ENCODE assay signal across 26 mouse cellular contexts in genomic region chr9:120296938-120297337, GRCm38 (mm10). TPM values are rescaled to one million over a fixed set of nuclear protein-coding genes. Genes with fewer than 3 reads are reported as not detected.
A peak's percentile ranks its signal among the peaks of the same experiment; 100 is the strongest.
DNase-seq lines count a peak whose midpoint lies in the region; ATAC-seq and TF ChIP-seq lines count a peak whose summit lies in the region.
"Had no signal": no experiment of that assay in that cellular context is flagged by ENCODE, and none has a peak within 500 bp of the region (broad histone marks: within the 10 kb centered on the region; RNA-seq: fewer than 3 reads in every experiment).

No protein-coding gene starts in this region.

- no peak for ATAC-seq in CD4-positive, CD25-positive, alpha-beta regulatory T cell, adult 4 months
- no peak for ATAC-seq in liver, embryonic 14.5 days (ENCODE audit: insufficient read depth)
- ATAC-seq in liver, embryonic 12.5 days: no peak

- no peaks in the 10 kb centered on the region for H3K36me3 ChIP-seq in kidney, adult 2 months (ENCODE audit: control insufficient read depth, insufficient read depth, low read length)
- no peaks in the 10 kb centered on the region for H3K36me3 ChIP-seq in liver, embryonic 14.5 days (replicated peaks; ENCODE audit: control insufficient read depth, insufficient read depth, low read depth)
- H3K36me3 ChIP-seq in liver, embryonic 12.5 days: no peaks in the 10 kb centered on the region
- H3K36me3 ChIP-seq: embryonic facial prominence, embryonic 15.5 days; forebrain, embryonic 12.5 days; hindbrain, embryonic 13.5 days; liver, embryonic 13.5 days; midbrain, embryonic 12.5 days; neural tube, embryonic 13.5 days had no signal

- 0 out of 2 replicates have a peak, but pooled peaks have one; percentile 10 for TF ChIP-seq CTCF in kidney, adult 2 months (conservative IDR thresholded peaks at IDR 0.05; ENCODE audit: insufficient read depth, insufficient read length, low read depth, low read length)
- TF ChIP-seq CTCF in liver, embryonic 14.5 days (IDR thresholded peaks at IDR 0.05; ENCODE audit: low read depth): 0 out of 2 replicates have a peak, but pooled peaks have one; percentile 6
- no peak for TF ChIP-seq CTCF in cortical plate, adult 2 months (IDR thresholded peaks at IDR 0.05; ENCODE audit: extremely low read depth, insufficient read depth, low read length)

- no peak overlapping the region for H3K4me3 ChIP-seq in kidney, adult 2 months (ENCODE audit: insufficient read depth, low read depth, low read length)
- no peak overlapping the region for H3K4me3 ChIP-seq in liver, embryonic 14.5 days (ENCODE audit: insufficient read depth in 1 of 2, low read depth in 2 of 2, low read length in 2 of 2)
- H3K4me3 ChIP-seq in liver, embryonic 12.5 days: no peak overlapping the region
- H3K4me3 ChIP-seq in cortical plate, adult 2 months (ENCODE audit: insufficient read depth, low read length): no peak overlapping the region
- H3K4me3 ChIP-seq: embryonic facial prominence, embryonic 15.5 days; forebrain, embryonic 12.5 days; hindbrain, embryonic 13.5 days; liver, embryonic 13.5 days; midbrain, embryonic 12.5 days; neural tube, embryonic 13.5 days had no signal

- no peak overlapping the region for H3K27ac ChIP-seq in kidney, adult 2 months (ENCODE audit: insufficient read depth, low read depth, low read length)
- no peak overlapping the region for H3K27ac ChIP-seq in liver, embryonic 14.5 days
- no peak overlapping the region for H3K27ac ChIP-seq in liver, embryonic 12.5 days
- H3K27ac ChIP-seq in cortical plate, adult 2 months (ENCODE audit: insufficient read depth, low read length): 0 out of 2 replicates have a peak overlapping the region, but pooled peaks have one; percentile 50
- H3K27ac ChIP-seq: embryonic facial prominence, embryonic 15.5 days; forebrain, embryonic 12.5 days; hindbrain, embryonic 13.5 days; liver, embryonic 13.5 days; midbrain, embryonic 12.5 days; neural tube, embryonic 13.5 days had no signal

- H3K9me3 ChIP-seq in liver, embryonic 14.5 days (ENCODE audit: control insufficient read depth, low read length): no peaks in the 10 kb centered on the region
- 0 out of 2 replicates have a peak, but pooled peaks cover 1% of the 10 kb centered on the region for H3K9me3 ChIP-seq in liver, embryonic 12.5 days (replicated peaks)
- H3K9me3 ChIP-seq: hindbrain, embryonic 13.5 days; liver, embryonic 13.5 days had no signal

- WGBS in kidney, adult 2 months: 94% methylated on average over 1 of the region's 1 CpGs
- WGBS in liver, embryonic 14.5 days (ENCODE audit: insufficient replicate concordance): 74% methylated on average over 1 of the region's 1 CpGs
- 73% methylated on average over 1 of the region's 1 CpGs for WGBS in liver, embryonic 12.5 days (ENCODE audit: insufficient replicate concordance)

- no peaks in the 10 kb centered on the region for H3K27me3 ChIP-seq in kidney, adult 2 months (replicated peaks; ENCODE audit: control insufficient read depth, insufficient read depth, low read length)
- no peaks in the 10 kb centered on the region for H3K27me3 ChIP-seq in liver, embryonic 14.5 days (ENCODE audit: control insufficient read depth, insufficient read depth, low read length)
- peaks cover 5% of the 10 kb centered on the region for H3K27me3 ChIP-seq in liver, embryonic 12.5 days (replicated peaks)

- H3K4me1 ChIP-seq in kidney, adult 2 months (ENCODE audit: control insufficient read depth, insufficient read depth, low read length): no peaks in the 10 kb centered on the region
- H3K4me1 ChIP-seq in liver, embryonic 14.5 days (replicated peaks; ENCODE audit: control insufficient read depth in 2 of 2, insufficient read depth in 2 of 2, low read length in 1 of 2): no peaks in the 10 kb centered on the region
- H3K4me1 ChIP-seq in liver, embryonic 12.5 days: no peaks in the 10 kb centered on the region
- no peaks in the 10 kb centered on the region for H3K4me1 ChIP-seq in cortical plate, adult 2 months (ENCODE audit: control insufficient read depth, insufficient read depth, low read length)
- H3K4me1 ChIP-seq: embryonic facial prominence, embryonic 15.5 days; liver, embryonic 13.5 days; midbrain, embryonic 12.5 days; neural tube, embryonic 13.5 days had no signal

- DNase-seq in CD4-positive, CD25-positive, alpha-beta regulatory T cell, adult 2 months (ENCODE audit: low read depth, low spot score): peak; percentile 4
- no peak for DNase-seq in kidney, adult 2 months
- DNase-seq in kidney, postnatal 14 days: no peak
- no peak for DNase-seq in liver, embryonic 14.5 days (ENCODE audit: low read depth in 3 of 3, low spot score in 3 of 3)
- DNase-seq in right cerebral cortex, postnatal 10 days (ENCODE audit: low spot score in 2 of 2): no peak
- DNase-seq: adrenal gland, postnatal 36 days; cerebellum, adult 18-20 months; cerebellum, postnatal 10 days; gastrocnemius, postnatal 25 days; heart, adult 11 months; heart, postnatal 4 days; kidney, adult 9 months; kidney, postnatal 36 days; layer of hippocampus, postnatal 36 days; liver, embryonic 13.5 days; lung, embryonic 14.5 days; lung, postnatal 36 days had no signal

- TF ChIP-seq POLR2A in kidney, adult 2 months (IDR thresholded peaks at IDR 0.05; ENCODE audit: low read depth, low read length): no peak
- TF ChIP-seq POLR2A in cortical plate, adult 2 months (IDR thresholded peaks at IDR 0.05; ENCODE audit: extremely low read depth, insufficient read depth, low read length): no peak

- no peak for TF ChIP-seq EP300 in liver, embryonic 14.5 days (IDR thresholded peaks at IDR 0.05; ENCODE audit: low read depth)

- no peak overlapping the region for H3K4me2 ChIP-seq in liver, embryonic 14.5 days (ENCODE audit: low read depth)
- H3K4me2 ChIP-seq in liver, embryonic 12.5 days: no peak overlapping the region
- H3K4me2 ChIP-seq: embryonic facial prominence, embryonic 15.5 days; forebrain, embryonic 12.5 days; heart, embryonic 11.5 days; hindbrain, embryonic 13.5 days; liver, embryonic 13.5 days; lung, embryonic 14.5 days; midbrain, embryonic 12.5 days; neural tube, embryonic 13.5 days had no signal

- no peak overlapping the region for H3K9ac ChIP-seq in liver, embryonic 14.5 days (replicated peaks)
- no peak overlapping the region for H3K9ac ChIP-seq in liver, embryonic 12.5 days
- H3K9ac ChIP-seq: embryonic facial prominence, embryonic 15.5 days; forebrain, embryonic 12.5 days; hindbrain, embryonic 13.5 days; liver, embryonic 13.5 days; lung, embryonic 14.5 days; midbrain, embryonic 12.5 days; neural tube, embryonic 13.5 days had no signal

RNA-seq across cellular contexts. Expression of gene Myrip, which starts 4.4 kb away (rescaled TPM):
- polyA plus RNA-seq in CD4-positive, CD25-positive, alpha-beta regulatory T cell, adult 4 months (2017; shearing (Covaris generic)): not detected
- 1.1 and 1.3 TPM in 2 replicates for polyA plus RNA-seq in kidney, adult 2 months (2012; rRNA removed)
- polyA plus RNA-seq in liver, embryonic 14.5 days (2012; rRNA removed): 0.02 TPM in 2 replicates
- 0.18 and 0.23 TPM in 2 replicates for polyA plus RNA-seq in liver, embryonic 14.5 days (2014; fragmentation: Nextera tagmentation; extraction: Ambion mirVana)
- 0.04 TPM in 2 replicates for polyA plus RNA-seq in liver, embryonic 12.5 days (2016; fragmentation: Nextera tagmentation; extraction: Ambion mirVana)
- 47.7 and 57.5 TPM in 2 replicates for polyA plus RNA-seq in cortical plate, adult 2 months (2012; rRNA removed)

Comparison
In these comparisons a context has a peak if more than half of its experiments do, and no peak if none do; other contexts are left out.
1. RNA of gene Myrip, which starts 4.4 kb away (polyA plus RNA-seq): 47.7 to 57.5 TPM in cortical plate, adult 2 months; 1.1 to 1.3 TPM in kidney, adult 2 months, 0.02 to 0.23 TPM in liver, embryonic 14.5 days, 0.04 TPM in liver, embryonic 12.5 days and not detected in CD4-positive, CD25-positive, alpha-beta regulatory T cell, adult 4 months; every median in the first group is over 10 times any median in the second.